Mouse (Mus musculus) CH12.LX (cell line): Measurements from ENCODE around the gene Gnaz.
A peak's percentile ranks its signal among the peaks of the same experiment; 100 is the strongest.

Experiments used
- CTCF ChIP-seq, 2 experiments: IDR thresholded peaks in 1 of 2; conservative IDR thresholded peaks in 1 of 2; 2 replicates each; pipeline ENCODE4 v1.5.1; 2011 to 2012; ENCODE audit warnings: low read depth in 2 of 2, low read length in 2 of 2, improper control_type of control experiment in 1 of 2, inconsistent platforms in 1 of 2, mild to moderate bottlenecking in 1 of 2, moderate library complexity in 1 of 2
- MAX ChIP-seq: IDR thresholded peaks from 2 replicates; pipeline ENCODE4 v1.6.1; 2011; ENCODE audit warnings: low read length, improper control_type of control experiment
- POLR2A ChIP-seq: IDR thresholded peaks from 2 replicates; pipeline ENCODE4 v1.6.1; 2011; ENCODE audit warnings: low read depth, mild to moderate bottlenecking, improper control_type of control experiment, low read length
- POLR2AphosphoS2 ChIP-seq: IDR thresholded peaks from 2 replicates; pipeline ENCODE4 v1.6.1; 2011; ENCODE audit warnings: low read depth, low read length, improper control_type of control experiment
- USF1 ChIP-seq: IDR thresholded peaks from 2 replicates; pipeline ENCODE4 v1.6.1; 2014; ENCODE audit warnings: low read depth, mild to moderate bottlenecking, inconsistent platforms, low read length, improper control_type of control experiment
- ZKSCAN1 ChIP-seq: IDR thresholded peaks from 2 replicates; pipeline ENCODE4 v1.6.1; 2012; ENCODE audit warnings: low read depth, inconsistent platforms, low read length, improper control_type of control experiment, borderline replicate concordance

GRCm38 (mm10) chr10:74966850-74967451, at the start of gene Gnaz:
- TF ChIP-seq CTCF (conservative IDR thresholded peaks at IDR 0.05 in 1 of 2, IDR thresholded peaks at IDR 0.05 in 1 of 2; ENCODE audit: low read depth in 2 of 2, low read length in 2 of 2) (peak in 1 of 2 experiments; percentile 37; a peak in 2 of 4 replicates), POLR2AphosphoS2 (no peak), MAX (peak; percentile 94), POLR2A (peak; percentile 58), ZKSCAN1 (no peak), USF1 (no peak; the same call in 1 of the 2 replicates)
